Mouse (Mus musculus) cerebellum, adult 8-10 months (tissue): ENCODE results near the gene Nkpd1.

Experiments used
- DNase-seq: peaks from one replicate; pipeline ENCODE4 v3.0.0; 2022

Gene Nkpd1

DNA sequence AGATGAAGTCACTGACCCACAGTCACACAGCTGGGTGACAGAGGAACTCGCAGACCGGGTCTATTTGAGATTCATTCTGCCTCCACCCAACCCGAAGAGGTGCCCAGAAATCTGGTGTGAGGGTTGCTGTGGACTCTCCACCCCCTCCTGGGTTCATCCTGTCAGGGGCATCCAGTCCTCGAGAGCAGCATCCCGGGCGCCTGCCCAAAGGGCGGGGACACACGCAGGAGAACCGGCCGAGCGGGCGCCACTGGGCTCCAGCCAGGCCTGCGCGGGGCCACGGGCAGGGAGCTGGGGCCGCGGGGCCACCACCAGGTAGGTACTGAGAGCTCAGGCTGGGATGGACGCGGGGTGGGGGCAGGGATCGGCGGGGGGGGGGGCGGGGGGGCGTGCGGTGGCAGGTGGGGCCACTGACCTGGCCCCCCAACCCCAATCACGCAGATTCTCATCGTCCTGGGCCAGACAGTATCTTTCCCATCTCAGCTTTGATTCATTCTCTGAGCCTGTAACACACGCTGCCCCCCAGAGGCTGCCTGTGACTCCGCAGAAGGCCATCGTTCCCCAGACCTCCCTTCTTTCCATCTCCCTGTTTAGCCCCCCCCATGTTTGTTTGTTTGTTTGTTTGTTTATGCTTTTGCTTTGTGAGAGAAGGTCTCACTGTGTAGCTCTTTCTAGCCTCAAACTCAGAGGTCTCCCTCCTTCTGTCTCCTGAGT is at the start of gene Nkpd1:
TSS of gene Nkpd1 (plus strand) at position 187 of the 714 bp plus-strand sequence.
- DNase-seq, result peak; percentile 51

DNA sequence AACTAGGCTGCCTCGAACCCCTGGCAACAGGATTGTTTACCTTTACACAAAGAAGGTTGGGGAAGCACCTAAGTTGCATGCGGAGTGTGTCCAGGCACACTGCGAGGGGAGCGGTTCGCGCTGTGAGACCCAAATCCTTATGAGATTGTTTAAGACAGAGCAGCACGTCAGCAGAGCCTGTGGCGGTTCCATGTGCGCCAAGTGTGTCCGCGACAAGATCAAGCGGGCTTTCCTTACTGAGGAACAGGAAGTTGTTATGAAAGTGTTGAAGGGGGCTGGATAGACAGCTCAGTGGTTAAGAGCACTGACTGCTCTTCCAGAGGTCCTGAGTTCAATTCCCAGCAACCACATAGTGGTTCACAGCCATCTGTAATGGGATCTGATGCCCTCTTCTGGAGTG is 49.4 kb upstream of the Nkpd1 start:
- no peak for DNase-seq

DNA sequence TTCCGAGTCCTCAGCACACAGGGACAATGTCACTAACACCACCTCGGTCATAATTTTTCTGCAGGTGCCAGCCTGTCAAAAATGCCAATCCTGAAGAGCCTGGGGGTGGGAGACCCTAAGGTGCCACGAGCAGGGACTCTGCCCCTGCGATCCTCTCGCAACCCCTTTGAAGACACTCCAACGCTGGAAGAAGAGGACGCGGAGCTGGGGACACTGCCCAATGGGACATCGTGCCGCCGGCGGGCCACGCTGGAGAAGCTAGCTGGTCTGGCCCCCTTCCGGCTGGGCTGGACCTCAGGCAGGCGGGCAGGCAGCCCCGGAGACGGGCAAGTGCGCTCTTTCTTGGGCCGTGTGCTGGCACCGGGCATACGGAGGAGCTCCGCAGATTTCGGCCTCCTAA is 48.2 kb upstream of the Nkpd1 start:
- DNase-seq, result no peak

DNA sequence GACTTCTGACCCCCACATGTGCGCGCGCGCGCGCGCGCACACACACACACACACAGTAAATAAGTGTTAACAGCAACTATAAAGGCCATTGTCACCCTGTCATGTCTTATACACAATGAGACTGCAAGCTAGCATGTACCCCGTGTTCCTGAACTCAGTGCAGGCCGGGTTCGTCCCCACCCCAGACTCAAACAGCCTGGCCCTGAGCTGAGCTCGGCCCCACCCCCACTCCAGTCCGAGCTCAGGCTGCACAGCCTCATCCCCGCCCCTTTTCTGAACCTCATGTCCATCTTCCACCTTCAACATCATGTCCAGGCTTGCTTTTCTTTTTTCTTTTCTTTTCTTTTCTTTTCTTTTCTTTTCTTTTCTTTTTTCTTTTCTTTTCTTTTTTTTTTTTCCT is 47.3 kb upstream of the Nkpd1 start:
- DNase-seq, result no peak

DNA sequence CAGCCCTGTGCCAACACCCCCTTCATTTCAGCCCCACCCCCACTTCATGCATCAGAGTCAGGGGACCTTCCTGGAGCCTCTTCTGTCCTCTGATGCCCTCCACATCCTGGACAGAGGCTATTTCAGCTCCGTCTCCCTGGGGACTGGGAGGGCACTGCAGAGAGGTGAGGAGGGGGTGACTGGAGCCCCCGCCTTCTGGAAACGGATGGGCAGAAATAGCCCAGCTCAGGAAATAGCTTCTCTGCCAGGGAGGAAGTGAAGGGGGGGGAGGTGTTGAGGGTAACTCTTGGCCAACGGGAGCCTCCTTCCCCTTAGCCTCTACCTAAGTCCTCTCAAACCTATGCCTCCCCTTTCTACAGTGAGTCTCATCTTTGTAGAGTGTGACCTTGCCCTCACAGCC is 45.2 kb upstream of the Nkpd1 start:
- no peak for DNase-seq

DNA sequence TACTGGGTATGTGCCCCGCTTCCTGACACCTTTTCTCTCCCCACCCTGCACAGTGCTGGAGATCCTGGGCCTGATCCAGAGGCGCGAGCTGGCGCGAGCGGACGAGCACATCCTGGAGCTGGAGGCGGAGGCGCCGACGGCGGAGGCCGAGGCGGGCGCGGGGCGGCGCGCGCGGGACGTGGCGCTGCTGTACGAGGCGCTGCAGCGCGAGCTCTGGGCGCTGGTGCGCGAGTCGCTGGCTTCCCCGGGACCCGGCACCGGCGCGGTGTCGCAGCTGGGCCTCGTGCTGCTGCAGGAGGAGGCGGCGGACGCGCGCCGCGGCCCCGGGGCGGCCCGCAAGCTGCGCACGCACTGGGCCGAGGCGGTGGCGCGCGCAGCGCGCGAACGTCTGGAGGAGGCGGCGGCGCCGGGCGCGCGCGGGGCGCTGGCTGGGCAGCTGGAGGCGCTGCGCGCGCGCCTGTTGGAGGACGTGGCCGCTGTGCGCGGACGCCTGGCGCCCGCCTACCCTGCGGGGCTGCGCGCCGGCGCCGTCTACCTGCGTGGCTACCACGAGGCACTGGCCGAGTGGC is 43.7 kb upstream of the Nkpd1 start:
- DNase-seq, result peak; percentile 59

DNA sequence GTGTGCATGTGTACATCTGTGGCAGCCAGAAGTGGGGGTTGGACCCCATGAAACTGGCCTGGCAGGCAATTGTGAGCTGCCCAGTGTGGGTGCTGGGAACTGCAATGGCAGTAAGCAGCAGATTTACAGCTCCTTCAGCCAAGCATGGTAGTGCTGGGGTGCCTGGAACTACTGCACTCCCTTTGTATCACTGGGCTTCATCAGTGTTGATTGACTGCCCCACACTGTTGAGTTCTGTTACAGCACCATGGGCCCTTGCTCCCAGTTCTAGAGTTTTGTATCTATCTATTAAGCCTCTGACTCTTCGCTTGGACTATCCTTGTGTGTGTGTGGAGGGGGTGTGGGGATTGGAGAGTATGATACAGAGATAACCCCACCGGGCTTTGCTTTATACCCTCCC is 40.6 kb upstream of the Nkpd1 start:
- DNase-seq, result no peak

DNA sequence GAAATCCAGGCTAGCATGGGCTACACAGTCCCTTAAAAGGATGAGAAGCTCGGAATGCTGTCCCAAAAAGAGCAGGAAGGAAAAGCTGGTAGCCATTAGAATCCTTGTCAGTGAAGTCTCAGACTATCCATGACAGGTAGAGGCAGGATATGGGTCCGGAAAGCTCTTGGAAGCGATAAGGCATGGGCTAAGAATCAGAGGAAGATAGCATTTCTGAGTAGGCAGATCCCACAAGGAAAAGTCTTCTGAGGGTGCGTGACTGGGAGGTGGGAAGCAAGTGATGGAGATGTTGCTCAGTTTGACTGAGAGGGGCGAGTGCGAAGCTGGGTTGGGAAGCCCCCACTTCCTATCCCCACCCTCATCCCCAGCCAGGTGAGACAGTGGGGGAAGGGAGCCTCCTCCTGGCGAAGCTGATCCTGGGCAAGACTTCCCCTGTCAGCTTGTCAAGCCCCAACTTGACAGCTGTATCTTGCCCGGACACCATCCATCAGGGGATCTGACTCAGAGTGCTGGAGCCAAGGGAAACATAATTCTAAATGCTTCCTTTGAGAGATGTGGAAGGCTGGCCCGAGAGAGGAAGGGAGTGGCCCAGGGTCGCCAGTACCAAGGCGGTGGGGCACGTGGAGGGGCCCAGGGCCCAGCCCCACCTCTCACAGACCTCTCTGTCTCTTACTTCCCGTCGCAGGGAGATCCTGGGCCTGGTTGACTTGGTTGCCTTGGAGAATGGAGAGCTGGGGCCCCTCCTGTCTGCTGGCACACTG is 39.8 kb upstream of the Nkpd1 start:
- no peak for DNase-seq

DNA sequence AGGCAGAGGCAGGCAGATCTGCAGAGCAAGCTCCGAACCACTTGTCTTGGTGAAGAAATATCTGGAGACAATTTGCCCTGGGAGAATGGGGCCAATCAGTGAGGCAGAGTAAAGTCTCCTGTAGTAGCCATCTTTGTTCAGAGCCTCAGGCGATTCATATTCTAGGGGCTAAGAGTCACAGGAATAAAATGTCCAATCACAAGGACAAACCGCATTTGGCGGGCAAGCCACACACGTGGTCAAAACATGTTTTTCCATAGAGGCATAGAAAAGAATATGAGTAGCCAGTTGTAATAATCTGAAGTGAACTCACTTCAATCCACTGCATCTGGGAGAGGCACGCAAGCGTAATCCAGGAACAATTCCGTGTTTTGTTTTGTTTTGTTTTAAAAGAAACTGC is 34.4 kb upstream of the Nkpd1 start:
- no peak for DNase-seq

DNA sequence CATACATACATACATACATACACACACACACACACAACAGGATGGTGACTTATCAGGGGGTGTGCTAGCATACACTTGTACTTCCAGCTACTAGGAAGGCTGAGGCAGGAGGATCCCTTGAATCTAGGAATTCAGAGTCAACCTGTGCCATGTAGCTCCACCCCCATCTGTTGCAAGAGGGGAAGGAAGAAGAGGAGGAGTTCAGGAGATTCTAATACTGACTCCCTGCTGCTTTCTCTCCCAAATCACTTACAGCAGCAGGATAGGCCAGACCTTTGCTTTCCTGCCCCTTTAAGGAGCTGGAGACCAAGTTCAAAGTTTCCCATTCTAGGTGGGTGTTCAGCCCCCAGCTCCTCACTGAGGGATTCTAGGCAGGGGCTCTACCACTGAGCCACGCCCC is 32.1 kb upstream of the Nkpd1 start:
- DNase-seq, result no peak

DNA sequence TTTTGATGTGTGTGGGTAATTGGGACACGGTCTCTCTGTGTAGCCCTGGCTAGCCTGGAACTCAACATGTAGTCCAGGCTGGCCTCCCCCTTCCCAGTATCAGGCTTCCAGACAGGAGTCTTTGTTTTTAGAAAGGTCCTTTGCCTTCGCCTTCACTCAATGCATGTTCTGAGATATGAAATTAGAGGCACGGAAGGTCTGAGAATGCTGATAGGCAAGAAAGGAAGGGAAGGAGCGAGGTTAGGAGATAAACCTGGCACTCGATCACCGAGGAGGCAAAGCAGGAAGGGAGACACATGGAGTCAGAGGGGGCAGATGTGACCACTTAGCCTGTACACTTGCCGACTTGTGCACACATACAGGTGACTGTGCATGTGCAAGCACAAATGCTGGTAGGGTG is 31.1 kb upstream of the Nkpd1 start:
- DNase-seq, result no peak

DNA sequence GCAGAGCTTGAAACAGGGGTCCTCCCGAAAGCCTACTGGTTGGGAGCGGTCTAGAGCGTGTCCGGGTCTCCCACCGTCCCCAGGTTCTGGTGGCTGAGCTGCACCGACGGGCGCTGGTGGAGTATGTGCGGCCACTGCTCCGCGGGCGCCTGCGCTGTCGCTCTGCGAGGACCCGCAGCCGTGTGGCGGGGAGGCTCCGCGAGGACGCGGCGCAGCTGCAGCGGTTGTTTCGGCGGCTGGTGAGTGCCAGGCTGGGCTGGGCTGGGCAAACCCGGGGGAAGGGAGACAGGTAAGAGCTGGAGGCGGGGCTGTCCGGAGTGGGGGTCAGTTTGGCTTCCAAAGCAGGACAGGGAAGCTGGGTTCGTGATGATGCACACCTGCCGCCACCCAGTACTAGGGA is 28.1 kb upstream of the Nkpd1 start:
- no peak for DNase-seq

DNA sequence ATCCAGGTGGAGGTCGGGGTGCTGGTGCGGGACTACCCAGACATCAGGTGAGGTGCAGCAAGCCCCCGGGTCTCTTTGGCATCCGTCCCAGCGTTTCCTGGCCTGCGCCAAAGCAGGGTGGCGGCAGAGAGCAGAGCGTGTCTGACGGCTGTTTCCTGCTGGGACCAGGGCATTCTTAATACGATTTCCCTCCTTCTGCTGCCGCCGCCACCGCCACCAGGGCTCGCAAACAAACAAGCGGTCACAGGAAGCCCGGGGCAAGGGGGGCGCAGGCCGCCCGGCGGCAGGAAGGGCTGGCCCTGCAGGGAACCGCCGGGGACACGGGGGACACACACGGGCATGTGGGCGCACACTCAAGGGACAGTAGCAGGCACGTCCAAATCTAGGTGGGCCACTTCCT is 25.9 kb upstream of the Nkpd1 start:
- DNase-seq, result no peak

DNA sequence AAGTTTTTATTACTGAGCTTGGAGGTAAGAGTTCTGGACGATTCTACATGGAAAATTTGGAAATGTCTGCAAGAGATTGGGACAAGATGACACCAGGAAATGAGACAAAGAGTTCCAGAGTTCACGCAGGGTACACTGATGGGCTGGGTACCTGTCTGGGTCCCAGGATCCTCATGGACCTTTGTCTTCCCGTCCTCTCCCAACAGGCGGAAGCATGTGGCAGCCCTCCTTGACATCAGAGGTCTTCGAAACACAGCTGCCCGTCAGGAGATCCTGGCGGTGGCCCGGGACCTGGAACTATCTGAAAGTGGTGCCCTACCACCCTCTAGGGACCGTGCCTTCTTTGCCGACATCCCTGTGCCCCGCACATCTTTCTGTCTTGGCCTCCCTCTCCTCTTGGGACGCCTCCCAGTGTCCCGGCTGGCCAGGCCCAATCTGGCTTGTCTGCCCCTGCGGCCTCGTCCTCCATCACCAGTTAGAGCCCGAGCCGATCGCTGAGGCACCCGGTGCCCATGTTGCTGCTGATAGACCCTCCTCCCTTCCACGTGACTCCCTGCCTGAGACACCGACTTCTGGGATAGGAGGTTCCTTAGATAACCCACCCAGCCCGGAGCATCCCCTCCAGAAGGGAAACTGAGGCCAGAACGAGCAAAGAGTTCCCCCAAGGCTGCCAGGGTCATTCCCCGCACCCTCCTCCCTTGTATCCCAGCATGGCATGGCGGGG is 22.7 kb upstream of the Nkpd1 start:
- DNase-seq, result no peak

DNA sequence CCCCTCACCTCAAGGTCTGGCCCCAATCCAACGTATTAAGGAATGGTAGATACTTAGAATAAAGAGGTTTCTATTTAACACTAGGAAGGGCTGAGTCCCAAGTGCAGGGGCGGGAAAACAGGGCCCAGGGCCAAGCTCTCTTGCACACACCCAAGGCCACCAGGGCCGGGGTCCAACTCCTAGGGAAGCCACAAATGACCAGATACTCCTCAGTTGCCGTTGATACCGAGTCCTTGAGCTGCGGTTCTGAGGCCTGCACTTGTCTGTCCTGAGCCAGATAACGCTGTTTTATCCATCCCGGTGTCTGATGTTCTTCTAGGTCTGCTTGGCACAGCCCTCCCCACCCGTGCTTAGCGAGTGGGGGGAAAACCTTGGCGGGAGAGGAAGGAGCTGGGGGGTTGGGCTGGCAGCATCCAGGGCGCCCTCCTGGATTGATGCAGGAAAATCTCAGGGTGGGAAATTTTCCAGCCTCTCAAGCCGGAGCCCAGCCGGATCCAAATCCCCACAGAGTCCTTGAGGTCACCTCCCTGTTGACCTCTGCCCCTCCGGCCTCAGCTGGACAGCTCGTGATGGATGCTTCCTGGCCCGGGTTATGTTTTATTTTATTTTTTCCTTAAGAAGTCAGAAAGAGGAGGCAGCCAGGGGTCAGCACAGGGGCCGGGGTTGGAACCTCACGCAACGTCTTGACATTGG is 22.0 kb upstream of the Nkpd1 start:
- no peak for DNase-seq

DNA sequence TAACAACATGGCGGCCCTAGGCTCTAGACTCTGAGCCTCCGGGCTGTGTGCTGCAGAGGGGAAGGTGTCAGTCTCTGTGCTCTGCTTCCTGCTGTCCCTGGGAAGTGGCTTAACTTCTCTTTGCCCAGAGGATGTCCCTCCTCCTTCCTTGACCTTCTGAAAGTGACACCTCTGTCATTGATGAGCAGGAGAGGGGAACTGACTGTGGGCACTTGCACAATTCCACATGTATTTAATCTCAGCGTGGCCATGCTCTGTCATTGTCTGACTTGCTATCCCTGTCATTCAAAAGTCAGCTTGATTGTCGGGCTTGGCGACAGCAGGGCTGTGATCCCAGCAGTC is 21.5 kb upstream of the Nkpd1 start:
- no peak for DNase-seq

DNA sequence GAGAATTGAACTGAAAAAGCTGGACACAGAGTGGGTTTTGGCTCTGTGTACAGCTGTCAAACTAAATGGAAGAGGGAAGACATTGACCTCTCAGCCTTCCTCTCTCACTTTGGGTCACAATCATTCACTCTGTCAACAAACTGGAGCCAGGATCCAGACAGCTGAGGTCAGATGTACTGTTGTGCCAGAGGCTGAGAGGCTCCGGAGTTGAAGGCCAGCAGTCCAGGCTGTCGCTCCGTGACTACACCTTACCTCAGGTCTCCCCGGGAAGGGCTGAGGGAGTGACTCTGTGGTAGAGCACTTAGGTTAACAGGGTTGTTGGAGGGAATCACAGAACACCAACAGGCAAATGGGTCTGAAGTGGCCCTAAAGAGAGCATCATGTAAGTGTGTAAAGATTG is 19.3 kb upstream of the Nkpd1 start:
- no peak for DNase-seq

DNA sequence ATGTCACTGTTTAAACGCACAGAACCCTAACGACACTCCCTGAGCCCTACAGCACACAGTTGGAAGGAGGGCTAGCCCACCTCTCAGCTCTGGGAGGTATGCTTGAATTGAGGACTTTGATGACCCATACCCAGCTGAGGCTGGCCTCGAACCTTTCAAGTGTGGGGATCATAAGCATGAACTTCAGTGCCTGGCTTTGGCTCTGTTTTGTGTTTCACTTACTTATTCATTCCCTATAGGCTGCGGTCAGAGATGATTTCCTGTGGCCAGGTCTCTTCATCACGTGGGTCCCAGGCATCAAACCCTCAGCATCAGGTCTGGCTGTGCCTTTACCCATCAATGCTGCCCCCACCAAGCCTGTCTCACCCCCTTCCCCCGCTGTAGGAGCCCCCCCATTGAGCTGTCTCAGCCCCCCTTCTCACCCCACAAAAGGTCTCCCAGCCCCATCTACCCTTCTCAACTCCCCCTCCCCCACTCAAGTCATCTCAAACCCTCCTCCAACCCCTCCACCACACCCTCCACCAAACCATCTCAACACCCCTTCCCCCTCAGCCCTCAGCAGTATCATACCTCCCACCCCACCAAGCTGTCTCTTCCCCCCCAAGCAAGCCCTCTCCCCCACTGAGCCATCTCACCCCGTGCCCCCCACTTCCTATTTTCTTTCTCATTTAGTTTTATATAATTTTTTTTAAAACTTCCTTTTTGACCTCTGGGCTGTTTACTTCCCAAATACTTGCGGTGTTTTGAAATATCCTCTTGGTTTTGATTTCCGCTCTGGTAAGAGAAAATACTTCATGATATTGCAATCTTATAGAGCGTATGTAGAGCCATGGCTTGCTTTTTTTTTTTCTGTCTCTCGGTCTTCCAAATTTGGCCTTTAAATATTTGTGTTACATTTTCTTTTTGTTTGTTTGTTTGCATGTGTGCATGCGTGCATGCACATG is 16.9 kb upstream of the Nkpd1 start:
- DNase-seq, result no peak

DNA sequence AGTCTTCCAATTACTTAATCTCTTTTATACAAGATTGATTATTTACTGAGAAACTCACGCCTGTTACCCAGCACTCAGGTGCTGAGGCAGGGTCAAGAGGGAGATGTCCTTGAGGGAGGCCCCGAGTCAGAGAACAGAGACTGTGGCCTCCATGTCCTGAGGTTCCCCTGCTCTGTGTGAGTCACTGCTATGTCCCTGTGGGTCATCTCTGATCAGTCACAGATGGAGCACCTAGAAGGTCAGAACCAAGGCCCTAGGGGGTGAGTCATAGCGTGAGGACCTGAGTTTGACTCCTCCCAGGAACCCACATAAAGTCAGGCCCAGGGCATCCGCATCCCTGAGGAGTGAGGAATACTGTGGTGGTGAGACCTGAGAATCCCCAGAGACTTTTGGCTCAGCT is 16.0 kb upstream of the Nkpd1 start:
- DNase-seq, result no peak

DNA sequence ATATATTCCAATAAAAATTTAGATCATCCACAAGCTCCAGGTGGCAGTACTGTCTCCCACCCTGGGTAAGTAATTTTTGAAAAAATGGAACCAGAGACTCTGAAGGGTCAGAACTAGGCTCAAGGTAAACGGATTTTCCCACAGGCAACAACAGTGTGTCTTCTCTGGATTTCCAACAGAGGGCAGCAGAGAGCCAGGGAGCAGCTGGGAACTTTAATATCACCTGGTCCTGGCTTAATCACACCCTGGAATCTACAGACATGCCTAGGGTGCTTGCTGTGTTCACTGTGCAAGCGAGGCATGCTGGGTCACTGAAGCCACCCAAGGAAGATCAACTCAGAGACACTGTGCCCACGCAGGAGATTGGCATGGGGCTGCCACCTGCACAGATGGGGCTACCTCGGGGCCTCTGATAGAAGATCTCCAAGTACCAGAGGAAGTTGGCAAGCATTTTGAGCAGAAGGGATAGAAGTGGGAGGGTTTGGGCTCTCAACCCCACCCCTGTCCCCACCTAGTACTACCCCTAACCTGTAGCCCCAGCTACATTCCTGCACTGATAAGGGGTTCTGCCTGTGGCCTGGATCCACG is 14.1 kb upstream of the Nkpd1 start:
- peak; percentile 64 for DNase-seq

DNA sequence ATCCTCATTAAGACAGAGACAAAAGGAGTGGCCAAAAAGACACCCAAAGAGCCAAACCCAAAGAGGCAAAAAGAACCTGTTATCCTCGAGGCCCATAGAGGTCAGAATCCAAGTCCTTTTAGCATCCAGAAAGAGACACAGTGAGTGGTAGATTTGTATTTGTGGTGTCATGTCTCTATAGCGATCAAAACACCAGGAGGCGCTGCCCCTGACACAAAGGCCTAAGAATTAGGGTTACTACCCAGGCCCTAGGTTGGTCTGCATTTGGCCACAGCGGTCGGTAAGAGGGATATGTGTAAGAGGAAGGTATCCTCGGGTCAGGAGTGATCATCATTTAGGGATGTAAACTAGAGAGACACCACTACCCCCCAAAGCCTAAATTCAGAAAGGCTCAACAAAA is 11.3 kb upstream of the Nkpd1 start:
- DNase-seq, result no peak
